Mouse (Mus musculus) hindbrain, postnatal 0 days (tissue): ENCODE measurements around the gene Mmel1. TPM values are rescaled to one million over a fixed set of nuclear protein-coding genes. Genes with fewer than 3 reads are reported as not detected.

Experiments used
- ATAC-seq: fragments of 200-750 bp; cut with Nextera tagmentation; 2 replicates; pipeline ENCODE4 v1.8.0; 2017; ENCODE audit warnings: mild to moderate bottlenecking, moderate TSS enrichment, moderate library complexity
- DNase-seq: peaks from one replicate; pipeline ENCODE4 v3.0.0-alpha.2; 2015; ENCODE audit warnings: low spot score
- H3K27ac ChIP-seq: fragments of 300-500 bp; sonication (generic); 2 replicates; pipeline ENCODE4 v1.5.1; 2014; ENCODE audit warnings: mild to moderate bottlenecking
- H3K27me3 ChIP-seq: fragments of 300-500 bp; sonication (generic); 2 replicates; pipeline ENCODE4 v1.6.1; 2014; ENCODE audit warnings: low read length, mixed read lengths; ENCODE audit not compliant: insufficient read depth
- H3K36me3 ChIP-seq: fragments of 300-500 bp; sonication (generic); 2 replicates; pipeline ENCODE4 v1.6.1; 2014; ENCODE audit warnings: low read length, mixed read lengths; ENCODE audit not compliant: insufficient read depth
- H3K4me1 ChIP-seq: fragments of 300-500 bp; sonication (generic); 2 replicates; pipeline ENCODE4 v1.6.1; 2014; ENCODE audit warnings: antibody characterized with exemption, low read length, mixed read lengths; ENCODE audit not compliant: insufficient read depth
- H3K4me2 ChIP-seq: fragments of 300-500 bp; sonication (generic); 2 replicates; pipeline ENCODE4 v1.6.1; 2014; ENCODE audit warnings: low read depth, mild to moderate bottlenecking, low read length, moderate library complexity, mixed read lengths
- H3K4me3 ChIP-seq: fragments of 300-500 bp; sonication (generic); 2 replicates; pipeline ENCODE4 v1.5.1; 2014; ENCODE audit warnings: low read length
- H3K9ac ChIP-seq: fragments of 300-500 bp; sonication (generic); replicated peaks from 2 replicates; pipeline ENCODE4 v1.6.1; 2014; ENCODE audit warnings: mild to moderate bottlenecking, low read length, moderate library complexity, mixed read lengths
- H3K9me3 ChIP-seq: fragments of 300-500 bp; sonication (generic); 2 replicates; pipeline ENCODE4 v1.6.1; 2016; ENCODE audit warnings: low read length, mixed read lengths
- CTCF ChIP-seq: IDR thresholded peaks from 2 replicates; pipeline ENCODE4 v1.5.1; 2016; ENCODE audit warnings: antibody characterized with exemption, control low read depth, low read depth
- WGBS: fragments of 180-500 bp; shearing (Covaris S2); extraction: QIAGEN DNeasy Blood & Tissue Kit; methylation state at CpG from one replicate; pipeline ENCODE4 v1.1.7; 2014; 5-methylcytosine and 5-hydroxymethylcytosine counted together
- polyA plus RNA-seq: library from polyadenylated mRNA; unstranded; fragments of >200 nt; fragmentation: Nextera tagmentation; extraction: Ambion mirVana; gene quantifications from 2 replicates; pipeline ENCODE4 v1.2.1, GENCODE M21; 2015
- total RNA-seq: library from RNA; depleted of rRNA; stranded (reverse); fragments of >200 nt; gene quantifications from 2 replicates; pipeline ENCODE4 v1.2.3, GENCODE M21; 2014

Gene Mmel1
- total and polyA plus RNA-seq, 2 experiments from 2014 or later, result 0.93 to 1.6 TPM

DNA sequence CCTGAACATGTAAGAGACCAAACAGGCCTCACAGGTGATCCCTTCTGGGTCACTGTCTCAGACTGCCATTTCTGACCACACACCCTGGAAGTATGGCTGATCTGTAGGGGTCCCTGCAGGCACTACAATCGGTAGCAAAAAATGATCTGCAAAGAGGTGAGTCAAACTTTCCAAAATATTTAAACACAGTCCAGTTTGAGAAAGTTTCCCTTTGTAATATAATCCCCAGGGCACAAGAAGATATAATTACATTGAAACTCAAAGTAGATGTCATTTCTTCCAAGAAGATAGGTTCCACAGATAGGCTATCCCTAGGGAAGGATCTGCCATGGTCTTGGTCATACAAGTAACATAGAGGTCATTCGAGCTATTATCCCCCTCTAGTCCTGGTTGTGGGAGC lies 33.0 kb downstream of the Mmel1 start:
- Histone ChIP-seq H3K27ac (no peak overlapping the region), H3K9me3 (no peaks in the 10 kb centered on the region), H3K4me3 (no peak overlapping the region), H3K9ac (no peak overlapping the region), H3K4me1 (peaks cover 9% of the 10 kb centered on the region), H3K27me3 (no peaks in the 10 kb centered on the region), H3K36me3 (no peaks in the 10 kb centered on the region), H3K4me2 (no peak overlapping the region)
- TF ChIP-seq CTCF, result no peak
- WGBS, result 94% methylated on average over 2 of the region's 2 CpGs
- DNase-seq (no peak), ATAC-seq (no peak)

DNA sequence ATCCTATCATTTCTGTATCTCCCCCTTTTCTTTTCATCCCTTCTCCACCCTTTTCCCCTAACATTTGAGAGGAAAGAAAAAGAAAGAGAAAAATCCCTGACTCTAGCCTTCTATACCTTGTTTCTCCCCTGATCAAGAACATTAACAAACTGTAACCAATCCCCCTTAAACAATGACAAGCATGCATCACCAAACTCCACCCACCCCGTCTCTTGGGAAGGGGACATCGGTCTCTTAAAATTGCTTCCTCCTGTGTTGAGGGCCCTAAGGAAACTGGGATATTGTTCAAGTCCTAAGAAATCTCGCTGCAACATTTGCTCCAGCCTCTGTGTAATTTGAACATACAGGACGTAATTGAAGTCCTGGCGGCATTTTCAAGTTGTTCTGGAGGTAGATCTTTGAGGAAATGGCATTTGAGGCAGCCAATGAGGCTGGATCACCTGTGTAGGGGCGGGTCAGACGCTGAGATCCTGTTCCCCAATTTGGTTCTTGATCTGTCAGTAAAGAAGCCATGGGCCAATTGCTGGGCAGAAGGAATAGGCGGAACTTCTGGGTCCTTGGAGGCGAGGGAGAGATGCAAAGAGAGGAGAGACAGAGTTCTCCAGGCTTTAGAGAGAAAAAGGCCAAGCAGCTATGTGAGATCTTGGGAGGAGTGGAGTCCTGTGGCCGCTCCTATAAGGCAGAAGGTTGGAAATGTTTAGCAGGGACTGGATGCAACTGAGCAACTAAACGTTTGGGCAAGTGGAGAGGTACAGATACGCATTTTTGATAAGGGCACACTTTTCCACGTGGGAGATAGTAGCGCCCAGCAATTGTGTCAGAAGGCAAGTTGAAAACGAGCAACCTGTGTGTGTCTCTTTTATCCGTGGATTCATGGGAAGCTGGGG lies 35.0 kb downstream of the Mmel1 start:
- Histone ChIP-seq H3K9me3 (no peaks in the 10 kb centered on the region), H3K27ac (no peak overlapping the region), H3K4me3 (peak overlapping the region; percentile 29), H3K9ac (peak overlapping the region; percentile 28; the same call in 1 of the 2 replicates), H3K36me3 (no peaks in the 10 kb centered on the region), H3K4me2 (peak overlapping the region; percentile 60), H3K4me1 (no peaks in the 10 kb centered on the region), H3K27me3 (no peaks in the 10 kb centered on the region)
- DNase-seq (peak; percentile 88), ATAC-seq (peak; percentile 92)
- WGBS, result 5% methylated on average over 16 of the region's 16 CpGs
- no peak for TF ChIP-seq CTCF

DNA sequence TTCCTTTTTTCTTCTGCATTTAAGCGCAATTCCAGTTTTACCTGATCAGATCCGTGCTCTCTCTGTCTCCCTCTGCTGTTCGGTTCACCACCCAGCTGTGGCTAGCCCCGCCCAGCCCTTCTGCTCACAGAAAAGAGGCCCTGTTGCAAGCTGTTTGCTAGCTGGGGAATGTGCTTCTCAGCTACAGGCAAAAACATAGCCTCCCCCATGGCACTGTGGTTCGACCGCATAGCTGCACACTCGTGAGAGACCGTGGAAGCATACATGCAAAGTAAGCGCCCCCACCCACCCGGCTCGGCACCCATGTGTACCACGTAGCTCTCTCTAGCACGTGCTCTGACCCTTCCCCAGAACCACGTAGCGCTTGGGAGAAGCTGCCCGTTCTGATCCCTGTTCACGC lies 38.4 kb downstream of the Mmel1 start:
- peak overlapping the region; percentile 32; the same call in 1 of the 2 replicates for H3K27ac ChIP-seq
- no peak overlapping the region for H3K9ac ChIP-seq
- ATAC-seq (peak; percentile 75), DNase-seq (peak; percentile 87)
- H3K27me3 ChIP-seq, result no peaks in the 10 kb centered on the region
- 44% methylated on average over 17 of the region's 17 CpGs for WGBS
- H3K4me2 ChIP-seq, result no peak overlapping the region
- no peaks in the 10 kb centered on the region for H3K4me1 ChIP-seq
- TF ChIP-seq CTCF, result peak; percentile 84
- H3K4me3 ChIP-seq, result no peak overlapping the region
- H3K9me3 ChIP-seq, result no peaks in the 10 kb centered on the region
- no peaks in the 10 kb centered on the region for H3K36me3 ChIP-seq

DNA sequence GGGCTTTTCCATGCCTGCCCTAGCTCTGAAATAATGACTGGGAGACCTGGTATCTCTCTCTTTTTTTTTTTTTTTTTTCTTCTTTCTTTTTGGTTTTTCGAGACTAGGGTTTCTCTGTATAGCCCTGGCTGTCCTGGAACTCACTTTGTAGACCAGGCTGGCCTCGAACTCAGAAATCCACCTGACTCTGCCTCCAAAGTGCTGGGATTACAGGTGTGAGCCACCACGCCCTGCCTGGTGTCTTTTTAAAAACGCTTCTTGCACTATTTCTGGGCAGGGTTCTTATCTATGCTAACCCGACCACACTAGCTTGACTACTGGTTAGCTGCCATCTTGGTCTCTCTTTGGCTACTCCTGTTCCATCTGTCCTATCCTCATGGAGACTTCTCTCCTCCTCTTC lies 39.1 kb downstream of the Mmel1 start:
- TF ChIP-seq CTCF, result no peak
- ATAC-seq, result no peak
- H3K27ac ChIP-seq, result no peak overlapping the region
- H3K4me3 ChIP-seq, result no peak overlapping the region
- no peaks in the 10 kb centered on the region for H3K36me3 ChIP-seq
- no peaks in the 10 kb centered on the region for H3K27me3 ChIP-seq
- H3K9me3 ChIP-seq, result no peaks in the 10 kb centered on the region
- no peak overlapping the region for H3K4me2 ChIP-seq
- WGBS, result 91% methylated on average over 5 of the region's 5 CpGs
- DNase-seq, result no peak
- no peak overlapping the region for H3K9ac ChIP-seq
- H3K4me1 ChIP-seq, result no peaks in the 10 kb centered on the region

DNA sequence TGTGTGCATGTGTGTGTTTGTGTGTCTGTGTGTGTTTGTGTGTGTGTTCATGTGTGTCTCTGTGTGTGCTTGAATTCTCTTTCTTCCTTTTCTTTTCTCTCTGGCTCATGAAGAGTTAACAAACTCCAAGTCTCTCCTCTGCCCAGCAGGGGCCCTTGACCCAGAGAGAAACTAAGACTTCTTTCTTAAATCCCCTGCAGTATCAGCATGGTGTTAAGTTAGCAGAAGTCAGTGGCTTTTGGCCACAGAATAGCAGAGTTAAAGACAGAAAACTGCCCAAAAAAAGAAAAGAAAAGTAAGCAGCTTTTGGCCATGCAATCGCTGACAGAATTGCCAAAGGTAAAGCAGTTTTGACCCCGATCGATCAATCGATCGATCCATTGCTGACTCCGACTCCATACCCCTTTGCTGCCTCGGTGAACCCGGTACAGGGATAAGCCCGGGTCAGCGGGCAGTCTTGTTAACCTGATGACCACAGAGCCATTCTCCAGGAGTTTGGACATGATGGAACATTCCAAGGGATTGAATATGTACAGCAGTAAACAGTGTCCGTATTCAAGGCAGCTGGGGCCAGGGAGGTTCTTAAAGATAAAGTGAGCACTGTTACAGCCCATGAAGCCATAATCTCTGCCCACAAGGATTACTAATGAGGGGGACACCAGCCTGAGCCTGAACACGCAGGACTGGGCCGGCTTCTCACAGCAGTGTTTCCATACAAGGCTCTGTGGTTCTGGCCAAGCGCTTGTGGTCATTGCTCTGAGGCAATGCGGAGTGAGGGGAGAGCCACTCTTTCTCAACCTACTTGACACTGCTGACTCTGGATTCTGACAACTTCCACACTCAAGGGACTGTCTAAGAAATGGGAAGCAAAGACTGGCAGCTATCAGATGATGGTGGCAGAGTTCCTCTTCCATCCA lies 41.5 kb downstream of the Mmel1 start:
- WGBS, result 18% methylated on average over 15 of the region's 15 CpGs
- no peak overlapping the region for H3K4me2 ChIP-seq
- DNase-seq (no peak), ATAC-seq (peak; percentile 63; the same call in 1 of the 2 replicates)
- H3K4me3 ChIP-seq, result no peak overlapping the region
- no peaks in the 10 kb centered on the region for H3K27me3 ChIP-seq
- no peak overlapping the region for H3K9ac ChIP-seq
- no peak for TF ChIP-seq CTCF
- no peaks in the 10 kb centered on the region for H3K36me3 ChIP-seq
- H3K27ac ChIP-seq, result 0 out of 2 replicates have a peak overlapping the region, but pooled peaks have one; percentile 23
- H3K9me3 ChIP-seq, result no peaks in the 10 kb centered on the region
- no peaks in the 10 kb centered on the region for H3K4me1 ChIP-seq

DNA sequence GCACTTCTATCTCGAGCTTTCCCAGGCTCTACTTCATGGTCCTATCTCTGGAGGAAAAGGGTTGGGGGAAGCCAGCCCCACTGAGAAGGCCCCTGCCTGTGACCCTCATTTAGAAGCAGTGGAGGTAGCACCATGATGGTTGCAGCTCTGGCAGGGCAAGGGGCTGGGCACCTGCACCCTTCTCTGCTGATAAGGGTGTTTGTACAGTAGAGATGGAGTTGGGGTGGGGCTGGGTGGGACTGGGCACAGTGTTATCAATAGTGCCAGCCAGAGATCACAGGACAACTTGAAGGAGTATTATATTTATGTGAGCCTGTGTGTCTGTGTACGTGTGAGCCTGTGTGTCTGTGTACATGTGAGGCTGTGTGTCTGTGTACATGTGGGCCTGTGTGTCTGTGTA lies 42.3 kb downstream of the Mmel1 start:
- H3K36me3 ChIP-seq, result no peaks in the 10 kb centered on the region
- DNase-seq (no peak), ATAC-seq (no peak)
- no peak for TF ChIP-seq CTCF
- H3K4me3 ChIP-seq, result no peak overlapping the region
- no peak overlapping the region for H3K27ac ChIP-seq
- H3K9me3 ChIP-seq, result no peaks in the 10 kb centered on the region
- H3K4me1 ChIP-seq, result no peaks in the 10 kb centered on the region
- WGBS, result 79% methylated on average over 2 of the region's 2 CpGs
- H3K4me2 ChIP-seq, result no peak overlapping the region
- no peak overlapping the region for H3K9ac ChIP-seq
- H3K27me3 ChIP-seq, result no peaks in the 10 kb centered on the region
